ENCODE assay signal across 11 mouse cellular contexts in genomic region chr3:93521462-93522057, GRCm38 (mm10). TPM values are rescaled to one million over a fixed set of nuclear protein-coding genes. Genes with fewer than 3 reads are reported as not detected.
DNase-seq lines count a peak whose midpoint lies in the region; ATAC-seq lines count a peak whose summit lies in the region.
"Had no signal": no experiment of that assay in that cellular context is flagged by ENCODE, and none has a peak within 500 bp of the region (broad histone marks: within the 10 kb centered on the region; RNA-seq: fewer than 3 reads in every experiment).

No protein-coding gene starts in this region.

- no peak overlapping the region; the same call in 1 of the 2 replicates for H3K4me3 ChIP-seq in hindbrain, embryonic 13.5 days
- H3K4me3 ChIP-seq in hindbrain, embryonic 11.5 days (ENCODE audit: low read depth, low read length): no peak overlapping the region
- H3K4me3 ChIP-seq in hindbrain, embryonic 15.5 days: peak overlapping the region; percentile 47
- H3K4me3 ChIP-seq in midbrain, embryonic 15.5 days: no peak overlapping the region

- peaks cover 15% of the 10 kb centered on the region; the same call in 1 of the 2 replicates for H3K27me3 ChIP-seq in hindbrain, embryonic 13.5 days
- H3K27me3 ChIP-seq in hindbrain, embryonic 11.5 days (ENCODE audit: control insufficient read depth, insufficient read depth, low read length): no peaks in the 10 kb centered on the region
- H3K27me3 ChIP-seq in hindbrain, embryonic 15.5 days: no peaks in the 10 kb centered on the region; the same call in 1 of the 2 replicates
- peaks cover 5% of the 10 kb centered on the region for H3K27me3 ChIP-seq in midbrain, embryonic 15.5 days (replicated peaks)
- H3K27me3 ChIP-seq: Patski had no signal

- H3K9me3 ChIP-seq in hindbrain, embryonic 13.5 days: no peaks in the 10 kb centered on the region
- no peaks in the 10 kb centered on the region for H3K9me3 ChIP-seq in hindbrain, embryonic 11.5 days (ENCODE audit: control insufficient read depth, low read length)
- H3K9me3 ChIP-seq in hindbrain, embryonic 15.5 days: no peaks in the 10 kb centered on the region
- no peaks in the 10 kb centered on the region for H3K9me3 ChIP-seq in midbrain, embryonic 15.5 days

- no peak overlapping the region for H3K9ac ChIP-seq in hindbrain, embryonic 13.5 days
- H3K9ac ChIP-seq in hindbrain, embryonic 11.5 days (ENCODE audit: low read depth, low read length): no peak overlapping the region
- H3K9ac ChIP-seq in hindbrain, embryonic 15.5 days: no peak overlapping the region
- no peak overlapping the region for H3K9ac ChIP-seq in midbrain, embryonic 15.5 days

- H3K4me1 ChIP-seq in hindbrain, embryonic 13.5 days (replicated peaks): peaks cover 11% of the 10 kb centered on the region
- no peaks in the 10 kb centered on the region for H3K4me1 ChIP-seq in hindbrain, embryonic 11.5 days (replicated peaks; ENCODE audit: control insufficient read depth, insufficient read depth, low read length)
- peaks cover 11% of the 10 kb centered on the region; the same call in 1 of the 2 replicates for H3K4me1 ChIP-seq in hindbrain, embryonic 15.5 days (replicated peaks)
- H3K4me1 ChIP-seq in midbrain, embryonic 15.5 days: peaks cover 10% of the 10 kb centered on the region

- no peak overlapping the region for H3K27ac ChIP-seq in hindbrain, embryonic 13.5 days
- no peak overlapping the region for H3K27ac ChIP-seq in hindbrain, embryonic 11.5 days (ENCODE audit: low read depth, low read length)
- H3K27ac ChIP-seq in hindbrain, embryonic 15.5 days (replicated peaks): no peak overlapping the region
- H3K27ac ChIP-seq in midbrain, embryonic 15.5 days: no peak overlapping the region

- no peaks in the 10 kb centered on the region for H3K36me3 ChIP-seq in hindbrain, embryonic 13.5 days
- no peaks in the 10 kb centered on the region for H3K36me3 ChIP-seq in hindbrain, embryonic 11.5 days (ENCODE audit: control insufficient read depth, insufficient read depth, low read length)
- H3K36me3 ChIP-seq in hindbrain, embryonic 15.5 days: no peaks in the 10 kb centered on the region
- no peaks in the 10 kb centered on the region for H3K36me3 ChIP-seq in midbrain, embryonic 15.5 days (replicated peaks)

- DNase-seq in hindbrain, embryonic 11.5 days (ENCODE audit: low spot score): no peak
- peak; percentile 26 for DNase-seq in MEL-GATA-1-ER (ENCODE audit: extremely low read depth, low read depth)
- no peak for DNase-seq in left cerebral cortex, adult 18-20 months (ENCODE audit: low spot score in 2 of 2)
- no peak for DNase-seq in Muller cell, postnatal 12 days (ENCODE audit: inconsistent ontology term)

- H3K4me2 ChIP-seq in hindbrain, embryonic 13.5 days: peak overlapping the region; percentile 75
- no peak overlapping the region; the same call in 1 of the 2 replicates for H3K4me2 ChIP-seq in hindbrain, embryonic 11.5 days (replicated peaks; ENCODE audit: low read depth, low read length)
- H3K4me2 ChIP-seq in hindbrain, embryonic 15.5 days: peak overlapping the region; percentile 82
- H3K4me2 ChIP-seq in midbrain, embryonic 15.5 days: peak overlapping the region; percentile 93; the same call in 1 of the 2 replicates

- WGBS in hindbrain, embryonic 13.5 days: 79% methylated on average over 8 of the region's 8 CpGs
- WGBS in hindbrain, embryonic 11.5 days: 82% methylated on average over 8 of the region's 8 CpGs
- WGBS in hindbrain, embryonic 15.5 days: 81% methylated on average over 8 of the region's 8 CpGs
- 86% methylated on average over 8 of the region's 8 CpGs for WGBS in midbrain, embryonic 15.5 days

- ATAC-seq in hindbrain, embryonic 13.5 days (ENCODE audit: low FRiP score): no peak
- no peak for ATAC-seq in hindbrain, embryonic 11.5 days (ENCODE audit: low FRiP score)
- no peak for ATAC-seq in hindbrain, embryonic 15.5 days (ENCODE audit: low FRiP score, low read depth)
- ATAC-seq in midbrain, embryonic 15.5 days (replicated peaks): no peak
- no peak for ATAC-seq in frontal cortex, adult (ENCODE audit: low TSS enrichment)

RNA-seq across cellular contexts. Expression of gene S100a11, which starts 1.3 kb away (rescaled TPM):
- polyA plus RNA-seq in hindbrain, embryonic 13.5 days (2015; fragmentation: Nextera tagmentation; extraction: Ambion mirVana): 225 and 247 TPM in 2 replicates
- polyA plus RNA-seq in hindbrain, embryonic 11.5 days (2014; fragmentation: Nextera tagmentation; extraction: Ambion mirVana): 402 and 542 TPM in 2 replicates
- 206 and 231 TPM in 2 replicates for polyA plus RNA-seq in hindbrain, embryonic 15.5 days (2015; fragmentation: Nextera tagmentation; extraction: Ambion mirVana)
- 158 and 167 TPM in 2 replicates for polyA plus RNA-seq in midbrain, embryonic 15.5 days (2015; fragmentation: Nextera tagmentation; extraction: Ambion mirVana)
- total RNA-seq in left cerebral cortex, adult 18-20 months (2021): 10 to 100 TPM in 1 of 2 experiments, 1 to 10 TPM in 1; 7.2 to 14.6 TPM

RNA-seq across cellular contexts. Expression of gene S100a10, which starts 33.3 kb away (rescaled TPM):
- 191 and 200 TPM in 2 replicates for polyA plus RNA-seq in hindbrain, embryonic 13.5 days (2015; fragmentation: Nextera tagmentation; extraction: Ambion mirVana)
- 194 and 197 TPM in 2 replicates for polyA plus RNA-seq in hindbrain, embryonic 11.5 days (2014; fragmentation: Nextera tagmentation; extraction: Ambion mirVana)
- polyA plus RNA-seq in hindbrain, embryonic 15.5 days (2015; fragmentation: Nextera tagmentation; extraction: Ambion mirVana): 168 and 205 TPM in 2 replicates
- 90.5 and 102 TPM in 2 replicates for polyA plus RNA-seq in midbrain, embryonic 15.5 days (2015; fragmentation: Nextera tagmentation; extraction: Ambion mirVana)
- total RNA-seq in left cerebral cortex, adult 18-20 months (2021): 10 to 100 TPM; 47.3 to 49.9 TPM

RNA-seq across cellular contexts. Expression of gene Tchhl1, which starts 53.0 kb away (rescaled TPM):
- polyA plus RNA-seq in hindbrain, embryonic 13.5 days (2015; fragmentation: Nextera tagmentation; extraction: Ambion mirVana): not detected in 2 replicates
- polyA plus RNA-seq in hindbrain, embryonic 11.5 days (2014; fragmentation: Nextera tagmentation; extraction: Ambion mirVana): not detected in 2 replicates
- 0.06 TPM in 1 of 2 replicates, not detected in the other for polyA plus RNA-seq in hindbrain, embryonic 15.5 days (2015; fragmentation: Nextera tagmentation; extraction: Ambion mirVana)
- polyA plus RNA-seq in midbrain, embryonic 15.5 days (2015; fragmentation: Nextera tagmentation; extraction: Ambion mirVana): not detected in 2 replicates
- not detected for total RNA-seq in left cerebral cortex, adult 18-20 months (2021)
- total RNA-seq: left cerebral cortex, postnatal 36 days had no signal
- polyA plus RNA-seq: embryonic facial prominence, embryonic 11.5 days had no signal
